Mouse (Mus musculus): ENCODE measurements at regions not wholly inside any gene's neighbourhood (a gene's known extent, or its start where the extent isn't known, plus 50 kb on each side); places are given as distances from the start of the nearest gene placed in this dataset.

- TF ChIP-seq HCFC1 (IDR thresholded peaks at IDR 0.05; ENCODE audit: low read depth, low read length) (no peak), ZKSCAN1 (IDR thresholded peaks at IDR 0.05; ENCODE audit: borderline replicate concordance, low read depth, low read length) (no peak), ZC3H11A (IDR thresholded peaks at IDR 0.05; ENCODE audit: low read depth, low read length) (no peak), CTCF (conservative IDR thresholded peaks at IDR 0.05 in 1 of 2, IDR thresholded peaks at IDR 0.05 in 1 of 2; ENCODE audit: low read depth in 2 of 2, low read length in 2 of 2) (no peak), CHD1 (IDR thresholded peaks at IDR 0.05; ENCODE audit: low read depth, low read length) (no peak), BHLHE40 (IDR thresholded peaks at IDR 0.05; ENCODE audit: low read depth, low read length) (no peak), CHD2 (IDR thresholded peaks at IDR 0.05; ENCODE audit: low read length) (no peak), MYC (IDR thresholded peaks at IDR 0.05; ENCODE audit: low read depth, low read length) (no peak), ZNF384 (IDR thresholded peaks at IDR 0.05; ENCODE audit: low read depth, low read length) (no peak), MAX (IDR thresholded peaks at IDR 0.05; ENCODE audit: low read length) (no peak)
These were observed 287.1 kb upstream of the Celf2 start for GRCm38 (mm10) chr2:7796415-7796814.
